ENCODE assay signal across 26 mouse cellular contexts in the genomic region with DNA sequence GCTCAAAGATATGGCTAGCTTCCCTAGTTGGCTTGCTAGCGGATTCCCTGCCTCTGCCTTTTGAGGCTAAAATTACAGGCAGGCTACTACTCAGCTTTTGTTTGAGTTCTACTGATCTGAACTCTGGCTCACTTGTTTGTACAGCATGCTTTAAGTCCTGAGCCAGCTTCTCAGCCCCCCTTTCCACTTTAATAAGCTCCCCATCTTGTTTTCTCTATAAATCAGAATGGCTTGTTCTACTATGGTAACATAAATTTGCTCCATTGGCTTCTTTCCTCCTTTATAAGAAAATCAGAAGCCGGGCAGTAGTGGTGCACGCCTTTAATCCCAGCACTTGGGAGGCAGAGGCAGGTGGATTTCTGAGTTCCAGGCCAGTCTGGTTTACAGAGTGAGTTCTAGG.
A peak's percentile ranks its signal among the peaks of the same experiment; 100 is the strongest.
DNase-seq lines count a peak whose midpoint lies in the region; ATAC-seq lines count a peak whose summit lies in the region.
"Had no signal": no experiment of that assay in that cellular context is flagged by ENCODE, and none has a peak within 500 bp of the region (broad histone marks: within the 10 kb centered on the region; RNA-seq: fewer than 3 reads in every experiment).

No protein-coding gene starts in this region.

- H3K4me2 ChIP-seq in embryonic facial prominence, embryonic 11.5 days (ENCODE audit: low read depth, low read length) = no peak overlapping the region
- no peak overlapping the region for H3K4me2 ChIP-seq in heart, embryonic 13.5 days
- H3K4me2 ChIP-seq in kidney, embryonic 16.5 days (replicated peaks; ENCODE audit: low read depth, low read length) = 0 out of 2 replicates have a peak overlapping the region, but pooled peaks have one; percentile 10
- no peak overlapping the region for H3K4me2 ChIP-seq in midbrain, embryonic 11.5 days
- H3K4me2 ChIP-seq in midbrain, embryonic 13.5 days (replicated peaks) = no peak overlapping the region
- H3K4me2 ChIP-seq: forebrain, embryonic 13.5 days; heart, embryonic 11.5 days; heart, embryonic 15.5 days; hindbrain, embryonic 14.5 days had no signal

- no peaks in the 10 kb centered on the region for H3K4me1 ChIP-seq in embryonic facial prominence, embryonic 11.5 days (ENCODE audit: control insufficient read depth, insufficient read depth, low read length)
- peaks cover 16% of the 10 kb centered on the region; the same call in 1 of the 2 replicates for H3K4me1 ChIP-seq in embryonic facial prominence, embryonic 10.5 days
- H3K4me1 ChIP-seq in heart, embryonic 13.5 days = peaks cover 47% of the 10 kb centered on the region
- peaks cover 43% of the 10 kb centered on the region for H3K4me1 ChIP-seq in kidney, embryonic 16.5 days (ENCODE audit: insufficient read depth, low read length)
- no peaks in the 10 kb centered on the region for H3K4me1 ChIP-seq in midbrain, embryonic 11.5 days (ENCODE audit: control insufficient read depth, insufficient read depth, low read length)
- peaks cover 21% of the 10 kb centered on the region for H3K4me1 ChIP-seq in midbrain, embryonic 13.5 days (replicated peaks)
- H3K4me1 ChIP-seq: forebrain, embryonic 10.5 days had no signal

- H3K27ac ChIP-seq in embryonic facial prominence, embryonic 11.5 days (replicated peaks; ENCODE audit: low read depth, low read length) = no peak overlapping the region
- no peak overlapping the region for H3K27ac ChIP-seq in embryonic facial prominence, embryonic 10.5 days (replicated peaks)
- no peak overlapping the region for H3K27ac ChIP-seq in heart, embryonic 13.5 days (replicated peaks)
- H3K27ac ChIP-seq in kidney, embryonic 16.5 days (ENCODE audit: low read length) = peak overlapping the region; percentile 64
- H3K27ac ChIP-seq in midbrain, embryonic 11.5 days (ENCODE audit: low read depth, low read length) = no peak overlapping the region
- no peak overlapping the region for H3K27ac ChIP-seq in midbrain, embryonic 13.5 days
- H3K27ac ChIP-seq: forebrain, embryonic 10.5 days; forebrain, embryonic 13.5 days; heart, adult 2 months; heart, embryonic 15.5 days; hindbrain, embryonic 14.5 days; hindbrain, postnatal 0 days had no signal

- no peaks in the 10 kb centered on the region for H3K27me3 ChIP-seq in embryonic facial prominence, embryonic 11.5 days (ENCODE audit: control insufficient read depth, insufficient read depth, low read length)
- no peaks in the 10 kb centered on the region for H3K27me3 ChIP-seq in embryonic facial prominence, embryonic 10.5 days (replicated peaks; ENCODE audit: low read depth, poor library complexity, severe bottlenecking)
- H3K27me3 ChIP-seq in heart, embryonic 13.5 days (replicated peaks) = no peaks in the 10 kb centered on the region
- H3K27me3 ChIP-seq in kidney, embryonic 16.5 days (ENCODE audit: insufficient read depth, low read length) = no peaks in the 10 kb centered on the region
- H3K27me3 ChIP-seq in midbrain, embryonic 11.5 days (ENCODE audit: control insufficient read depth, insufficient read depth, low read length) = no peaks in the 10 kb centered on the region
- no peaks in the 10 kb centered on the region for H3K27me3 ChIP-seq in midbrain, embryonic 13.5 days
- H3K27me3 ChIP-seq: forebrain, embryonic 13.5 days; heart, embryonic 15.5 days had no signal

- DNase-seq in embryonic facial prominence, embryonic 11.5 days (ENCODE audit: low spot score) = peak; percentile 31
- no peak for DNase-seq in embryonic facial prominence, embryonic 10.5 days (ENCODE audit: low spot score)
- no peak for DNase-seq in heart, adult 8-10 months (ENCODE audit: low spot score)
- no peak for DNase-seq in kidney, adult 9 months
- DNase-seq in midbrain, embryonic 11.5 days (ENCODE audit: low spot score, missing footprints) = peak; percentile 56
- DNase-seq: adrenal gland, postnatal 10 days; cerebellum, adult 11 months; cerebellum, adult 2 months; cerebellum, adult 9-11 months; cerebellum, postnatal 25 days; gastrocnemius, postnatal 25 days; heart, adult 2 months; heart, postnatal 10 days; heart, postnatal 4 days had no signal

- no peaks in the 10 kb centered on the region for H3K36me3 ChIP-seq in embryonic facial prominence, embryonic 11.5 days (replicated peaks; ENCODE audit: control insufficient read depth, insufficient read depth, low read depth, low read length)
- H3K36me3 ChIP-seq in embryonic facial prominence, embryonic 10.5 days (replicated peaks) = no peaks in the 10 kb centered on the region; the same call in 1 of the 2 replicates
- no peaks in the 10 kb centered on the region for H3K36me3 ChIP-seq in heart, embryonic 13.5 days
- H3K36me3 ChIP-seq in kidney, embryonic 16.5 days (ENCODE audit: insufficient read depth, low read length) = no peaks in the 10 kb centered on the region
- no peaks in the 10 kb centered on the region for H3K36me3 ChIP-seq in midbrain, embryonic 11.5 days (ENCODE audit: control insufficient read depth, insufficient read depth, low read length)
- H3K36me3 ChIP-seq in midbrain, embryonic 13.5 days = peaks cover 3% of the 10 kb centered on the region; the same call in 1 of the 2 replicates
- H3K36me3 ChIP-seq: forebrain, embryonic 10.5 days; heart, embryonic 15.5 days had no signal

- no peak overlapping the region for H3K9ac ChIP-seq in embryonic facial prominence, embryonic 11.5 days (replicated peaks; ENCODE audit: low read length)
- 0 out of 2 replicates have a peak overlapping the region, but pooled peaks have one; percentile 28 for H3K9ac ChIP-seq in heart, embryonic 13.5 days
- H3K9ac ChIP-seq in kidney, embryonic 16.5 days (replicated peaks; ENCODE audit: low read length) = no peak overlapping the region
- H3K9ac ChIP-seq in midbrain, embryonic 11.5 days (ENCODE audit: low read length) = no peak overlapping the region
- no peak overlapping the region for H3K9ac ChIP-seq in midbrain, embryonic 13.5 days (replicated peaks)
- H3K9ac ChIP-seq: forebrain, embryonic 13.5 days; heart, embryonic 15.5 days; hindbrain, embryonic 14.5 days had no signal

- no peaks in the 10 kb centered on the region for H3K9me3 ChIP-seq in embryonic facial prominence, embryonic 11.5 days (replicated peaks; ENCODE audit: control insufficient read depth, low read length)
- no peaks in the 10 kb centered on the region for H3K9me3 ChIP-seq in embryonic facial prominence, embryonic 10.5 days
- H3K9me3 ChIP-seq in heart, embryonic 13.5 days = no peaks in the 10 kb centered on the region
- no peaks in the 10 kb centered on the region for H3K9me3 ChIP-seq in kidney, embryonic 16.5 days (ENCODE audit: low read length)
- no peaks in the 10 kb centered on the region for H3K9me3 ChIP-seq in midbrain, embryonic 11.5 days (ENCODE audit: control insufficient read depth, low read length)
- H3K9me3 ChIP-seq in midbrain, embryonic 13.5 days = no peaks in the 10 kb centered on the region
- H3K9me3 ChIP-seq: forebrain, embryonic 10.5 days; forebrain, embryonic 13.5 days; heart, embryonic 15.5 days had no signal

- H3K4me3 ChIP-seq in embryonic facial prominence, embryonic 11.5 days (ENCODE audit: low read depth, low read length) = no peak overlapping the region
- no peak overlapping the region for H3K4me3 ChIP-seq in embryonic facial prominence, embryonic 10.5 days
- no peak overlapping the region for H3K4me3 ChIP-seq in heart, embryonic 13.5 days
- no peak overlapping the region for H3K4me3 ChIP-seq in kidney, embryonic 16.5 days (ENCODE audit: low read length)
- H3K4me3 ChIP-seq in midbrain, embryonic 11.5 days (ENCODE audit: low read depth, low read length) = no peak overlapping the region
- H3K4me3 ChIP-seq in midbrain, embryonic 13.5 days (replicated peaks) = no peak overlapping the region
- H3K4me3 ChIP-seq: forebrain, embryonic 10.5 days; forebrain, embryonic 13.5 days; heart, adult 2 months; heart, embryonic 15.5 days had no signal

- no peak for ATAC-seq in embryonic facial prominence, embryonic 11.5 days (replicated peaks; ENCODE audit: insufficient number of reproducible peaks, low FRiP score, low TSS enrichment, low read depth)
- no peak for ATAC-seq in heart, embryonic 13.5 days (ENCODE audit: extremely low read depth, insufficient number of reproducible peaks, low FRiP score, low TSS enrichment)
- ATAC-seq in kidney, embryonic 16.5 days (ENCODE audit: low FRiP score, low TSS enrichment) = no peak
- no peak for ATAC-seq in midbrain, embryonic 11.5 days (ENCODE audit: low FRiP score)
- no peak for ATAC-seq in midbrain, embryonic 13.5 days
- ATAC-seq: activated CD4-positive, CD25-positive, alpha-beta regulatory T cell, adult 4 months; forebrain, embryonic 13.5 days; forebrain, embryonic 16.5 days; hindbrain, postnatal 0 days; inflammation-experienced regulatory T-cells, adult 6 months had no signal

- 78% methylated on average over 3 of the region's 3 CpGs for WGBS in embryonic facial prominence, embryonic 11.5 days
- WGBS in embryonic facial prominence, embryonic 10.5 days = 84% methylated on average over 3 of the region's 3 CpGs
- WGBS in heart, embryonic 13.5 days = 76% methylated on average over 3 of the region's 3 CpGs
- WGBS in kidney, embryonic 16.5 days = 64% methylated on average over 3 of the region's 3 CpGs
- WGBS in midbrain, embryonic 11.5 days = 82% methylated on average over 3 of the region's 3 CpGs
- WGBS in midbrain, embryonic 13.5 days = 88% methylated on average over 3 of the region's 3 CpGs

Comparison
In these comparisons a context has a peak if more than half of its experiments do, and no peak if none do; other contexts are left out.
1. DNase-seq: peak in embryonic facial prominence, embryonic 11.5 days (single experiment) and midbrain, embryonic 11.5 days (single experiment); none in embryonic facial prominence, embryonic 10.5 days (single experiment), heart, adult 8-10 months (single experiment) and kidney, adult 9 months (single experiment).